Mouse (Mus musculus) neural tube, embryonic 15.5 days (tissue): ENCODE measurements around the gene Spata25. TPM values are rescaled to one million over a fixed set of nuclear protein-coding genes. Genes with fewer than 3 reads are reported as not detected.

Experiments
- ATAC-seq: fragments of 200-750 bp; cut with Nextera tagmentation; 2 replicates; pipeline ENCODE4 v1.8.0; 2017; ENCODE audit warnings: mild to moderate bottlenecking, moderate TSS enrichment, moderate library complexity; ENCODE audit not compliant: low FRiP score
- H3K27ac ChIP-seq: fragments of 300-500 bp; sonication (generic); replicated peaks from 2 replicates; pipeline ENCODE4 v1.5.1; 2015; ENCODE audit warnings: mild to moderate bottlenecking, inconsistent platforms
- H3K27me3 ChIP-seq: fragments of 300-500 bp; sonication (generic); replicated peaks from 2 replicates; pipeline ENCODE4 v1.6.1; 2015; ENCODE audit warnings: inconsistent platforms
- H3K36me3 ChIP-seq: fragments of 300-500 bp; sonication (generic); 2 replicates; pipeline ENCODE4 v1.6.1; 2015; ENCODE audit warnings: inconsistent platforms
- H3K4me1 ChIP-seq: fragments of 300-500 bp; sonication (generic); 2 replicates; pipeline ENCODE4 v1.6.1; 2015; ENCODE audit warnings: inconsistent platforms
- H3K4me2 ChIP-seq: fragments of 300-500 bp; sonication (generic); 2 replicates; pipeline ENCODE4 v1.6.1; 2015; ENCODE audit warnings: inconsistent platforms, mild to moderate bottlenecking, moderate library complexity
- H3K4me3 ChIP-seq: fragments of 300-500 bp; sonication (generic); replicated peaks from 2 replicates; pipeline ENCODE4 v1.5.1; 2015; ENCODE audit warnings: mild to moderate bottlenecking, inconsistent platforms
- H3K9ac ChIP-seq: fragments of 300-500 bp; sonication (generic); replicated peaks from 2 replicates; pipeline ENCODE4 v1.6.1; 2015; ENCODE audit warnings: mild to moderate bottlenecking, inconsistent platforms
- H3K9me3 ChIP-seq: fragments of 300-500 bp; sonication (generic); replicated peaks from 2 replicates; pipeline ENCODE4 v1.6.1; 2016; ENCODE audit warnings: inconsistent platforms
- WGBS: fragments of 180-500 bp; shearing (Covaris S2); methylation state at CpG from one replicate; pipeline ENCODE4 v1.1.7; 2015; ENCODE audit warnings: mixed read lengths; 5-methylcytosine and 5-hydroxymethylcytosine counted together
- polyA plus RNA-seq: library from polyadenylated mRNA; unstranded; fragments of >200 nt; fragmentation: Nextera tagmentation; extraction: Ambion mirVana; gene quantifications from 2 replicates; pipeline ENCODE4 v1.2.1, GENCODE M21; 2015

Gene Spata25
- polyA plus RNA-seq, 1 experiment from 2014 or later, result not detected

GRCm38 (mm10) chr2:164787779-164788178 is 40.6 kb downstream of the Spata25 start:
- no peak for ATAC-seq
- H3K27me3 ChIP-seq, result no peaks in the 10 kb centered on the region
- H3K9ac ChIP-seq, result no peak overlapping the region
- H3K9me3 ChIP-seq, result no peaks in the 10 kb centered on the region
- no peak overlapping the region for H3K27ac ChIP-seq
- no peak overlapping the region for H3K4me3 ChIP-seq
- H3K4me1 ChIP-seq, result peaks cover 35% of the 10 kb centered on the region
- H3K36me3 ChIP-seq, result peaks cover 25% of the 10 kb centered on the region
- WGBS, result 79% methylated on average over 10 of the region's 10 CpGs
- peak overlapping the region; percentile 26 for H3K4me2 ChIP-seq

GRCm38 (mm10) chr2:164787032-164787431 is 41.3 kb downstream of the Spata25 start:
- no peak for ATAC-seq
- WGBS, result 86% methylated on average over 3 of the region's 3 CpGs
- H3K4me1 ChIP-seq, result peaks cover 35% of the 10 kb centered on the region
- no peak overlapping the region for H3K9ac ChIP-seq
- peak overlapping the region; percentile 93 for H3K4me2 ChIP-seq
- H3K27me3 ChIP-seq, result no peaks in the 10 kb centered on the region
- peaks cover 18% of the 10 kb centered on the region for H3K36me3 ChIP-seq
- H3K4me3 ChIP-seq, result peak overlapping the region; percentile 75
- H3K27ac ChIP-seq, result no peak overlapping the region; the same call in 1 of the 2 replicates
- no peaks in the 10 kb centered on the region for H3K9me3 ChIP-seq

- Histone ChIP-seq H3K4me1 (peaks cover 35% of the 10 kb centered on the region), H3K9ac (peak overlapping the region; percentile 81), H3K4me3 (peak overlapping the region; percentile 75), H3K27ac (peak overlapping the region; percentile 81), H3K36me3 (peaks cover 12% of the 10 kb centered on the region), H3K4me2 (peak overlapping the region; percentile 93), H3K9me3 (no peaks in the 10 kb centered on the region), H3K27me3 (no peaks in the 10 kb centered on the region)
- 11% methylated on average over 15 of the region's 15 CpGs for WGBS
- ATAC-seq, result peak; percentile 30; the same call in 1 of the 2 replicates
Measured at GRCm38 (mm10) chr2:164786388-164786885, 41.9 kb downstream of the Spata25 start.

GRCm38 (mm10) chr2:164785481-164786387 is 42.6 kb downstream of the Spata25 start, which contains the start of gene Snx21:
Gene Snx21, plus strand, starts transcription at chr2:164785823.
- no peaks in the 10 kb centered on the region for H3K27me3 ChIP-seq
- H3K4me2 ChIP-seq, result peak within 1 kb of the TSS; percentile 93
- peak within 1 kb of the TSS; percentile 81 for H3K27ac ChIP-seq
- H3K36me3 ChIP-seq, result peaks cover 6% of the 10 kb centered on the region; the same call in 1 of the 2 replicates
- H3K9ac ChIP-seq, result peak within 1 kb of the TSS; percentile 81
- peaks cover 35% of the 10 kb centered on the region for H3K4me1 ChIP-seq
- H3K4me3 ChIP-seq, result peak within 1 kb of the TSS; percentile 75
- WGBS, result under 1% methylated on average over 72 of the region's 89 CpGs
- H3K9me3 ChIP-seq, result no peaks in the 10 kb centered on the region
- ATAC-seq, result peak; percentile 92

- ATAC-seq, result no peak
- Histone ChIP-seq H3K9me3 (no peaks in the 10 kb centered on the region), H3K36me3 (peaks cover 6% of the 10 kb centered on the region; the same call in 1 of the 2 replicates), H3K4me3 (peak overlapping the region; percentile 75), H3K27ac (peak overlapping the region; percentile 81), H3K9ac (peak overlapping the region; percentile 81), H3K27me3 (0 out of 2 replicates have a peak, but pooled peaks cover 2% of the 10 kb centered on the region), H3K4me1 (peaks cover 35% of the 10 kb centered on the region), H3K4me2 (peak overlapping the region; percentile 93)
- 8% methylated on average over 7 of the region's 7 CpGs for WGBS
Measured at GRCm38 (mm10) chr2:164784869-164785420, 43.4 kb downstream of the Spata25 start.

- Histone ChIP-seq H3K4me3 (no peak overlapping the region), H3K4me2 (no peak overlapping the region), H3K4me1 (peaks cover 35% of the 10 kb centered on the region), H3K9me3 (no peaks in the 10 kb centered on the region), H3K27me3 (0 out of 2 replicates have a peak, but pooled peaks cover 3% of the 10 kb centered on the region), H3K36me3 (peaks cover 3% of the 10 kb centered on the region; the same call in 1 of the 2 replicates), H3K27ac (no peak overlapping the region), H3K9ac (no peak overlapping the region)
- no peak for ATAC-seq
- WGBS, result 81% methylated on average over 7 of the region's 7 CpGs
Measured at GRCm38 (mm10) chr2:164783926-164784581, 44.3 kb downstream of the Spata25 start.

- Histone ChIP-seq H3K4me3 (no peak overlapping the region), H3K9ac (no peak overlapping the region), H3K4me1 (peaks cover 18% of the 10 kb centered on the region), H3K4me2 (no peak overlapping the region), H3K36me3 (no peaks in the 10 kb centered on the region), H3K27ac (no peak overlapping the region), H3K27me3 (peaks cover 3% of the 10 kb centered on the region; the same call in 1 of the 2 replicates), H3K9me3 (no peaks in the 10 kb centered on the region)
- 71% methylated on average over 4 of the region's 4 CpGs for WGBS
- ATAC-seq, result no peak
Measured at GRCm38 (mm10) chr2:164781876-164782275, 46.5 kb downstream of the Spata25 start.

- no peak for ATAC-seq
- peaks cover 3% of the 10 kb centered on the region; the same call in 1 of the 2 replicates for H3K27me3 ChIP-seq
- 68% methylated on average over 8 of the region's 8 CpGs for WGBS
- no peak within 1 kb of the TSS for H3K9ac ChIP-seq
- no peaks in the 10 kb centered on the region for H3K9me3 ChIP-seq
- H3K27ac ChIP-seq, result no peak within 1 kb of the TSS
- no peak within 1 kb of the TSS for H3K4me2 ChIP-seq
- H3K36me3 ChIP-seq, result no peaks in the 10 kb centered on the region
- peaks cover 2% of the 10 kb centered on the region for H3K4me1 ChIP-seq
- H3K4me3 ChIP-seq, result no peak within 1 kb of the TSS
Measured at GRCm38 (mm10) chr2:164779481-164780086, 48.8 kb downstream of the Spata25 start, which contains the start of gene Tnnc2. Gene Tnnc2, minus strand, starts transcription at chr2:164779967.

GRCm38 (mm10) chr2:164778809-164779208 is 49.5 kb downstream of the Spata25 start:
- no peak for ATAC-seq
- no peak overlapping the region for H3K27ac ChIP-seq
- no peak overlapping the region for H3K4me3 ChIP-seq
- 86% methylated on average over 7 of the region's 7 CpGs for whole genome bisulfite sequencing
- no peak overlapping the region for H3K9ac ChIP-seq
- H3K36me3 ChIP-seq, result no peaks in the 10 kb centered on the region
- peaks cover 3% of the 10 kb centered on the region; the same call in 1 of the 2 replicates for H3K27me3 ChIP-seq
- no peaks in the 10 kb centered on the region for H3K4me1 ChIP-seq
- H3K9me3 ChIP-seq, result no peaks in the 10 kb centered on the region
- no peak overlapping the region for H3K4me2 ChIP-seq

- no peaks in the 10 kb centered on the region for H3K4me1 ChIP-seq
- no peak overlapping the region for H3K4me2 ChIP-seq
- no peak overlapping the region for H3K4me3 ChIP-seq
- no peak overlapping the region for H3K27ac ChIP-seq
- no peak overlapping the region for H3K9ac ChIP-seq
- no peak for ATAC-seq
- no peaks in the 10 kb centered on the region for H3K36me3 ChIP-seq
- H3K27me3 ChIP-seq, result peaks cover 3% of the 10 kb centered on the region; the same call in 1 of the 2 replicates
- no peaks in the 10 kb centered on the region for H3K9me3 ChIP-seq
- 93% methylated on average over 11 of the region's 11 CpGs for WGBS
Measured at GRCm38 (mm10) chr2:164778015-164778287, 50.4 kb downstream of the Spata25 start.
